Mouse (Mus musculus): ENCODE results near the gene Zbtb20.

Zbtb20 gene

DNA sequence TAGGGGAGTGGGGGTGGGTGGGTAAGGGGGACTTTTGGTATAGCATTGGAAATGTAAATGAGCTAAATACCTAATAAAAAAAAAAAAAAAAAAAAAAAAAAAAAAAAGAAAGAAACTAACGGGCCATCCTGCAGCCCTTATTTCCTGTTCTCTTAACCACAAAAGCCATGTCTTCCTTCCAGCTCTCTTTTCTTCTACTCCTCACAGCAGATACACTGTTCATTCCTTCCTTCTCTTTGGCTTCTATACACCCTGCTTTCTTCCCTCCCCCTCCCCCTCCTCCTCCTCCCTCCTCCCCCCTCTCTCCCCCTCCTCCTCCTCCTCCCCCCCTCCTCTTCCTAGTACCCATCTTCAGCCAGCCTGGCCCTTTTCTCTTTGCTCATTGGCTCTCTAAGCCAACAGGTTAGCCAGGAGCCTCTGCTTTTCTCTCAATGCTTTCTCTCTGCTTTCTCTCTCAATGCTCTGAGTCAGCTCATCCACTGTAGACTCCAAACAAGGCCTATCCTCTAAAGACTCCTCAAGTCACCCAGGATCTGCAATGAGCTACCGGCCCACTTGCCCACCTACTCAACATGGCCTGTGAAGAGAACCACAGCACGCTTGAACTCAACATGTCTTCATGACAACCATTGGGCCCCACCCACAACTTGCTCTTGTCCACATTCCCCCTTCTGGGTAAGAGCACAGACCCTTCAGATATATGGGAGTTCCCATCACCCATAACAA lies 774.8 kb downstream of the Zbtb20 start:
- no peak for DNase-seq (ENCODE audit: low read depth)

DNA sequence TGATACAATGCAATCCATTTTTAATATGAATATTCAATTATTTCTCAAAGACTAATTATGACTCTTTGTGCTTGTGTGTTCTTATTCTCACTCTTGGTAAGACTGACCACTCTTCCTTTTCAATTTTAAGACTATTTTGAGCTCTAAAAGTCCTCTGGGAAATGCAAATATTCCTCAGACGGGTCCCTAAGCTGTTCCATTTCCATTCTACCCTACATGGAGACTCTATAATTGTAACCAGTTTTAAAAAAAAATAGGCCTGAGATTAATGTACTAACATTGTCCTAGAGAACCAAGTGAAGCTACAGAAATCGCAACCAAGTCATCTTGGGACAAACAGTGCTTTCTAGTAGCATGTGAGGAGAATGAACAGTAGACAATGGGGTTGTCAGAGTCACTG lies 777.6 kb downstream of the Zbtb20 start:
- no peak for DNase-seq (ENCODE audit: low read depth)

DNA sequence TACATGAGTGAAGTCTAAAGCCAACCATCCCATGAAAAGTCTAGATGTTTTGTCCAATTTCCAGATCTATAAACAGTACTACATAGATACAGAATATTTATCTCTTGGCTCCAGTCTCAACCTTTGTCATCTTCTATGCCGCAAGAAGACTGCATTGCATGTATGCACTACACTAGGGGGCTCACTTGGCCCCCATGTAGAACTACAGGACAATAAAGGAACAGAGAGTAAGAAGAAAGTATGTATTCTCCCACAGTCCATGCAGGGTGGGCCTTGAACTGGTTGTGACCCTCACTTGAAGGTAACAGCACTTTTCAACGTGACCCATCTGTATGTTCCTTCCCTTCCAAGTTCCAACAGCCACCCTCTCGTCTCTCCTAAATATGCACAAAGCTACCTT lies 778.6 kb downstream of the Zbtb20 start:
- no peak for DNase-seq (ENCODE audit: low read depth)

DNA sequence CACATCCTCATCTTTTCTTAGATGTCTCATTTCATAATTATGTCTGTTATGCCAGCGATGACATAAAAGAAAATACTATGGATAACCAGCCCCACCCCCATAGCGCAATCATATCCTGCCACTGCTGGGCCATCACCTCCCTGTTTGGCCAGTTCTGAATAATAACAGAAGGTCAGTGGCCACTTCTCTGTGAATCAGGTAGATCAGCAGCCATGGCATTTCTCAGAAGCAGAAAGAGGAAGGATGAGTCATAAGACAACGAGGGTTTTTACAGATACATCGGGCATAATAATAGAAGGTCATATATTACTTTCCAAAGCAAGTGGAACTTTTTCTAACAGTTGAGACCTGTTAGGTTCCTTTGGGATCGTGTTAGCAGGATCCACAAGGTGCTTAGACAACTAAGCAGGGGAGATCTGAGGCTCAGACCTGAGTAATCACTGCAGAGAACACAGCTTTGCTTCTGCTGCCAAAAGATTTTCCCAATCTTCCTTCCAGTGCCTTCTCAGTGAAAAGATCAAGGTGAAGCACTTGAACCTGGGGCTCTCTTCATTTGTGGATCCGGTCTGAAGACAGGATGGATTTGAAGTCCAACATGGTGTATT lies 779.6 kb downstream of the Zbtb20 start:
- DNase-seq (ENCODE audit: low read depth): peak; percentile 3

DNA sequence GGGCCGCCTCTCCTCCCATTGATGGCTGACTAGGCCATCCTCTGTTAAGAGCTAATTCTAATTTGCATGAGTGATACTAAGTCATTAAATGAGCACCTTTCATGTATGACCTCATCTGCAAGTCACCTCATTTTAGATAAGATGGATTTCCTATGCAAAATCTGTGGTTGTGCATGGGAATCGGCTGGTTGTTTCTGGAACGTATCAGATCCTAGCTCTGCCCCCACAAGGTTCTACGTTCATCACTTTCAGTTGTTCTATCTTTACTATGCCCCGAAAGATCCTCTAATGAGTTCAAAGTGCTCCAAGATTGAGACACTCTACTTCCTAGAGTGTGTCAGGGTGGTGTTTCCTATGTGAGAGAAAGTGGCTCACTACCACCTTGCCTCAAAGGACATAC lies 785.9 kb downstream of the Zbtb20 start:
- DNase-seq (ENCODE audit: low read depth): no peak

DNA sequence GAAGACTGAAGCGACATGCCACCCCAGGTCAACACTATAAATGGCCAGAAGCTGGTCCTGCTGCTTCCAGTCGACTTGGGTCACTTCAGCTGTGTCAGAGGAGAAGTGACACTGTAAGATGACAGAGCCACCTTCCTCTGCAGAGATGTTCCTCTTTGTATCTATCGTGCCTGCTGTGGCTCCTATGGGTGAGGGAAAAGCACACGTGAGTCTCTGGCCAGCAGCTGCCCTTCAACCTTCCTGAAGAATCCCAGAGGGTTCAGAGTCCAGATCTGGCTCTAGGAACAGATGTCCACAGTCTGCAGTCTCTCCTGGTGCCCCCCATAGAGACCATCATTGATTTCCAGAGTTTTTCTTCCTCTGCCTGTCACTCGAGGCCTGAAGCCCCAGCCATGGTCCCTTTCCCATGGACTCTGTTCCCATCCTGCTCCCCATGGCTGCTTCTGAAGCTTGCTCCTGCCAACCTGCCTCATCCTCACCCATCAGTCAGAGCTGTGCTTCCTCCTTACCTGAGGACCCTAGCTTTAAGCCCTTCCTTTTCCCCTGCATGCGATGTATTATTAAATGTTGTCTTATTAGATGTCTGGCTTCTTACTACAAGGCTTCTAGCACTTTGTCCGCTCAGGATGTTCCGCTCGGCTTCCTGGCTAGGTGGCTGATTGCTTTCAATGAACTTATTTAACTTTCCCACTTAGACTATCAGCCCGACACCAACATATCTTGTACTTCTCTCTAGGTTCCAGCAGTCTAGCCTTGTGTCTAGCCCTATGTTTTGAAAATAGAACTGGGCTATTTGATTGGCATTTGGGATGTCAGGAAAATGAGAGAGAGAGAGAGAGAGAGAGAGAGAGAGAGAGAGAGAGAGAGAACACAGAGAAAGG lies 786.7 kb downstream of the Zbtb20 start:
- DNase-seq (ENCODE audit: low read depth): no peak

DNA sequence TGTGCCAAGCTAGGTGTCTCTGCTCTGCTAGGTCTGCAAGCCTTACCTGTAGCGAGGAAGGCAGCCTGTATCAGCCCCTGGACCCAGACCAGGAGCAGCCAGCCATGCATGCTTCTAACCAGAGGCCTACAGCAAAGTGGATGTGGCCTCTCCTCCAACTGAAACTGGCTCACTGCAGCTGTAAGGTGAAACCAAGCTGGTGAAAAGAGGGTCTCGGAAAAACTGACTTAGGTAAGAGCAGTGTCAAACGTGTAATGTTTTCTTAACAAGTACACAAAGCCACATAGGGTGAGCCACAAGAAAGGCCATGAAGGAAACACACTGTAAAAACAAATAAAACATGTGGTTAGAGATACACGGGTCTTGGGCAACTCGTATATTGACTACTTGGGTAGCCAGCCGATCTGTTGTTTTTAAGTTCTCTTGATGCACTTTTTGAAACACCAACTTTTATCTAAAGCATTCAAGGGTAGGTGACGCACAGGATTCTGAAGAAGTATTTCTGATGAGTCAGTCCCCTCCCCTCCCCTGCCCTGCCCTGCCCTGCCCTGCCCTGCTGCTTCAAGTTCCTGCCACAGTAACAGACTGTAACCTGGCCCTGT lies 788.4 kb downstream of the Zbtb20 start, which contains the start of gene Tigit:
Gene Tigit (minus strand): TSS at position 169 of the 602 bp plus-strand sequence.
- no peak for DNase-seq (ENCODE audit: low read depth)

DNA sequence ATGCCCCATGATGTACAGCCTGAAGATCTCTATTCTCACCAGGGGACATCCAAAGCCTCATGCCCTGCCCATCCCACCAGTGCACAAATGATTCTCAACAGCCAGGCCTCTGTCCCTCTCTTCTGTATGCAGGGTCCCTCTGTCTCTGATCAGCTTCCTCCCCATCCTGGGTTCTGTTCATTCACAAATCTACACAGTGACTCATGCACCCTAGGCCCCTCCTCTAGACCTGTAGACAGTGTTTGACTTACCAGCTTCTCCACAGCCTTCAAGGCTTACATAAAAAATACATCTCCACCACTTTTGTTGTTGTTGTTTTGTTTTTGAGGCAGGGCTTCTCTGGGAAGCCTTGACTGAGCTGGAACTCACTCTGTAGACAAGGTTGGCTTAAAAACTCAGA lies 789.2 kb downstream of the Zbtb20 start:
- no peak for DNase-seq (ENCODE audit: low read depth)

DNA sequence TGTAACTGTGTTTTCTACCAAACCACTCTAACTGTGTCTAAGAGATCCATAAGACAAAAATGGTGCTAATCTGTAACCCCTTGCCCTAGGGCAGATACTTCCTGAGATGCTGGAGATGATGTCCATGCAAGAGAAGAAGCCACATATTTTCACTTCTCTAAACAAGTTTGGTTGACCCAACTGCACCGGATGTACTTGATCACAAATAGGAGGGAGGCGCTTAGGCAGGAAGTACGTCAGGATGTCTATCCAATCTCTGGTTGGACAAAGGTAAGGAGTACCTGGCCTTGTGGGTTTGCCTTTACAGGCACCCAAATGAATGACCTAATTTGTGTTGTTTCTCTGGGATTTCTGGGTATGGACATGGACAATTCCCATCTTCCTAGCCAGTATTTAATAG lies 792.6 kb downstream of the Zbtb20 start:
- no peak for DNase-seq (ENCODE audit: low read depth)

DNA sequence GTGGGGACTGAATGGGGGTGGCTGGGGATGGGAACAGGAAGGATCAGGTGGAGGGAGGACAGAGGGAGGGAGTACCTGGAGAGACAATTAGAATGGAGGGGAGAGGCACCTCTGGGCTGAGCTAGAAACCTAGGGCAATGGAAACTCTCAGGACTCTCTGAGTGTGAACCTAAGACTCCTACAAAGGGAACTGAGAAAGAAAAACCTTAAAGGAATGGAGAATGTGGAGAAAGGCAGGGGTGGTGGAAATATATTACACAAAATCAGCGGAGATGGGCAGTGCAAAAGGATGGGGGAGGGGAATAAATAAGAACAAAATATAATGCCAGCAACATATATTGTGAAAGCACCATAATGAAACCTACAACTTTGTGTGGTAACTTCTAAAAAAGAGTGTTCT lies 796.3 kb downstream of the Zbtb20 start:
- no peak for DNase-seq (ENCODE audit: low read depth)

DNA sequence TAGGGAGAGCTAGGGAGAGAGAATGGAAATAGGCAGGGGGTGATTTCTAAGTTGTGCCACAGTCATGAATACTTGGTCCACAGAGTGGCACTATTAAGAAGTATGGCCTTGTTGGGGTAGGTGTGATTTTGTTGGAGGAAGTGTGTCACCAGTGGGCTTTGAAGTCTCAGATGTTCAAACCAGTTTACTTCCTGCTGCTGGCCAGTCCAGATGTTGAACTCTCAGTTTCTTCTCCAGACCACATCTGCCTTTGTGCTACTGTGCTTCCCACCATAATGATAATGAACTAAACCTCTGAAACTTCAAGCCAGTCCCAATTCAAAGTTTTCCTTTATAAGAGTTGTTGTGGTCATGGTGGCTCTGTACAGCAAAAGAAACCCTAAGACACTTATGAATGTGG lies 797.0 kb downstream of the Zbtb20 start:
- DNase-seq (ENCODE audit: low read depth): no peak

DNA sequence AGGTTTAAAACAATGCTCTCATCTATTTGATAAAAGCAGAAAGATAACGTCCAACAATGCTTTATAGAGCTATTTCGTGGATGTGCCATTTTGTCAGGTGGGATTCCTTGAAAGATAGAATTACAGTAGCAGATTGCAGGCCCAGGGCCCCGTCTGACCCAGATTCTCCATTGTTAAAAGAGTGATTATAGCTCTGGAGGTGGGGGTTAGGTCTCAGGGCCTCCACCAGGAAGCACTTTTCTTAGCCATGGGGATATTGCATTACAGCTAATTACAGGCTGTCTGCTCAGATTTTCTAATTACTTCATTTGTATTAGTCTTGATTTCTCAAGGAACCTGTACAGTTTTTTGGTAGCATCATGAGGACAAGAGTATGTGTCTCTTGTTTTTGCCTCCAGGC lies 798.7 kb downstream of the Zbtb20 start:
- DNase-seq (ENCODE audit: low read depth): no peak

DNA sequence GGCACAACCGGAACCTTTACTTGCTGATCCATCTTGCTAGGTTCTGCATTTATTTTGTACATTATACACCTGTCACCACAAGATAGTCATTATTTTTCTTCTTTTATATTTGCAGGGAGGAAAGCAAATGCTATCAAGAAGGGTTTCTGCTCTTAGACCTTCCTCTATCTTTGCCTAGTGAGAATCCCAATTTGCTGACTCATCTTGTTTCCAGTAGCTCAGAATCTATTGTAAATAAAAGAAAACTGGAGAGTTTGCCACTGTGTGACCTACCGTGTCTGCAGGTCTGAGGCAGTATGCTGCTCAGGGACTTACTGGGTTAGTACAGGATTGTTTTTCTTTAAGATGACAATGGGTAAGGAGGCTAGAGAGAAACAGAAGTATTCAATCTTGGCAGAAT lies 812.3 kb downstream of the Zbtb20 start:
- no peak for DNase-seq (ENCODE audit: low read depth)

DNA sequence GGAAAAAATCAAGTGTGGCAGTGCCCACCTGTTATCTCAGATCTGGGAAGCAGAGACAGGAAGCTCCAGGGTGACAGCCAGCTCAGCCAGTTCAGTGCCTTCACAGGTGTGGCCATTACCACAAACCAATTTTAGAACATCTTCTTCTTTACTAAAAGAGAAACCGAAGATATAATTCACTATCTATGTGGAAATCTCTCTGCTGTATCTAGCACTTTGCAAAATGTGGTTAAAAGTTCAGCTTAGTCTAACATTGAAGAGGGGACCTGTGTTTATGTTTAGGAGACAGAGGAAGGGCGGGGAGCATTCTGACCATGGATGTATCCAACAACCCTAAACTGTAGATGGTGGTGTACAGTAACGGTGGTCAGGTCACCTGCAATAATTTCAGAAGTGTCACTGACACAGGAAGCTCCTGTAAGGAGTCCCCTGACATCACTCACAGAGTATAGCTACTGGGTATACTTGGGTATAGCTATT lies 814.6 kb downstream of the Zbtb20 start:
- DNase-seq (ENCODE audit: low read depth): no peak

DNA sequence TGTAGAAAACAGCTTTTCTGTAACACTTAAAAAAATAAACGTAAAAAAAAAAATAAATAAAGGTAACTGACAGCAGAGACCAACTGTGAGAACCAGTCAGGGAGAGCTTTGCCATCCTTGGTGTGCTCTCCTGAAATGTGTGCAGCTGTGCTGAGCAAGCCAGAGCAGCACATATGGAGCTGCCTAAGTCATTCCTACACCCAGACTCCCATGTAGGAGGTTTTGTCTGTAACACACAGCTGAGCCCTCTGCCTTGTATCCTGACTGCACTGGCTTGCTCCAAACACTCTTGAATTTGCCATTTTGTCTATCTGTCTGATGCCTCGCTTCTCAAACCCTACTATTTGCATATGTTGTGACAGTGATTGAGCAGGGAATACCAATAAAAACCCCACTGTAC lies 815.2 kb downstream of the Zbtb20 start:
- no peak for DNase-seq (ENCODE audit: low read depth)

DNA sequence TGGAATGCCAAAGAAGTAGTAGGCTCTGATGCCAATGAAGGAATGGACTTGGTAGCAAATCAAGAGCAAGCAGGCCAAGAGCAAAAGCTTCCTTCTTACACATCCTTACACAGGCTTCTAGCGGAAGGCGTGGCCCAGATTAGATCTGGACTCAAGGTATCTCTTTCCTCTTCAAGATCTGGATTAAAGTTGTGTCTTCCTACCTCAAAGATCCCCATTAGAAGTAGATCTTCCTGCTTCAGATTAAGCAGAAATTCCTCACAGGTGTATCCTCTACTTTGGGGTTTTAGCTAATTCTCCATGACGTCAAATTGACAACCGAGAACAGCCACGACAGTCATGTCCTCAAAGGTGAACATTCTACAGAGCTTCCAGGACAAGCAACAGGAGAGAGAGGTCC lies 816.1 kb downstream of the Zbtb20 start:
- DNase-seq (ENCODE audit: low read depth): no peak
